Mouse (Mus musculus): Measurements from ENCODE around the gene Kptn. TPM values are rescaled to one million over a fixed set of nuclear protein-coding genes. Genes with fewer than 3 reads are reported as not detected.

Gene Kptn
- total and polyA plus RNA-seq, 3 experiments: 8.8 to 24.5 (median 18.7) TPM

GRCm38 (mm10) chr7:16128899-16129298, 9.2 kb downstream of the Kptn start:
- H3K4me3 ChIP-seq (ENCODE audit: low read depth, low read length): no peak overlapping the region
- DNase-seq (ENCODE audit: low spot score) (no peak), ATAC-seq (ENCODE audit: extremely low read depth, insufficient number of reproducible peaks, low FRiP score, poor library complexity, severe bottlenecking) (no peak)
- no peak for TF ChIP-seq POLR2AphosphoS5 (IDR thresholded peaks at IDR 0.05; ENCODE audit: insufficient replicate concordance, low read depth, low read length)
- no peak for TF ChIP-seq GATA2 (IDR thresholded peaks at IDR 0.05; ENCODE audit: borderline replicate concordance, low read depth, low read length)
- no peak for TF ChIP-seq GATA1 (IDR thresholded peaks at IDR 0.05; ENCODE audit: borderline replicate concordance, low read length)
- no peak for TF ChIP-seq CTCF (IDR thresholded peaks at IDR 0.05; ENCODE audit: low read depth, low read length)
- no peak for TF ChIP-seq TAL1 (conservative IDR thresholded peaks at IDR 0.05; ENCODE audit: low read depth, low read length)
- peaks cover 21% of the 10 kb centered on the region for H3K4me1 ChIP-seq (ENCODE audit: insufficient read depth, low read depth, low read length)
- H3K27me3 ChIP-seq (ENCODE audit: insufficient read depth, low read length): peaks cover 26% of the 10 kb centered on the region
- H3K9me3 ChIP-seq (replicated peaks): no peaks in the 10 kb centered on the region
- H3K36me3 ChIP-seq (replicated peaks): peaks cover 50% of the 10 kb centered on the region

GRCm38 (mm10) chr7:16129421-16129845, 9.7 kb downstream of the Kptn start, which contains the start of gene Slc8a2:
Gene Slc8a2, plus strand, starts transcription at chr7:16129826.
- ATAC-seq (ENCODE audit: extremely low read depth, insufficient number of reproducible peaks, low FRiP score, poor library complexity, severe bottlenecking): peak; percentile 22; the same call in 1 of the 2 replicates
- Histone ChIP-seq H3K9me3 (replicated peaks) (no peaks in the 10 kb centered on the region), H3K36me3 (replicated peaks) (peaks cover 45% of the 10 kb centered on the region), H3K4me3 (ENCODE audit: low read depth, low read length) (peak within 1 kb of the TSS; percentile 28; the same call in 1 of the 2 replicates), H3K4me1 (ENCODE audit: insufficient read depth, low read depth, low read length) (peaks cover 21% of the 10 kb centered on the region), H3K27me3 (ENCODE audit: insufficient read depth, low read length) (peaks cover 29% of the 10 kb centered on the region)
- TF ChIP-seq GATA1 (IDR thresholded peaks at IDR 0.05; ENCODE audit: borderline replicate concordance, low read length) (no peak), GATA2 (IDR thresholded peaks at IDR 0.05; ENCODE audit: borderline replicate concordance, low read depth, low read length) (no peak), TAL1 (conservative IDR thresholded peaks at IDR 0.05; ENCODE audit: low read depth, low read length) (no peak), POLR2AphosphoS5 (IDR thresholded peaks at IDR 0.05; ENCODE audit: insufficient replicate concordance, low read depth, low read length) (no peak), CTCF (IDR thresholded peaks at IDR 0.05; ENCODE audit: low read depth, low read length) (no peak)
- no peak for DNase-seq (ENCODE audit: low spot score)

GRCm38 (mm10) chr7:16129846-16130691, 10.4 kb downstream of the Kptn start:
- no peak for ATAC-seq (ENCODE audit: extremely low read depth, insufficient number of reproducible peaks, low FRiP score, poor library complexity, severe bottlenecking)
- Histone ChIP-seq H3K4me3 (ENCODE audit: low read depth, low read length) (peak overlapping the region; percentile 28; the same call in 1 of the 2 replicates), H3K27me3 (ENCODE audit: insufficient read depth, low read length) (peaks cover 29% of the 10 kb centered on the region), H3K4me1 (ENCODE audit: insufficient read depth, low read depth, low read length) (peaks cover 21% of the 10 kb centered on the region), H3K36me3 (replicated peaks) (peaks cover 38% of the 10 kb centered on the region), H3K9me3 (replicated peaks) (no peaks in the 10 kb centered on the region)
- no peak for DNase-seq (ENCODE audit: low spot score)
- TF ChIP-seq CTCF (IDR thresholded peaks at IDR 0.05; ENCODE audit: low read depth, low read length): no peak
- TF ChIP-seq GATA1 (IDR thresholded peaks at IDR 0.05; ENCODE audit: borderline replicate concordance, low read length): no peak
- no peak for TF ChIP-seq TAL1 (conservative IDR thresholded peaks at IDR 0.05; ENCODE audit: low read depth, low read length)
- no peak for TF ChIP-seq POLR2AphosphoS5 (IDR thresholded peaks at IDR 0.05; ENCODE audit: insufficient replicate concordance, low read depth, low read length)
- TF ChIP-seq GATA2 (IDR thresholded peaks at IDR 0.05; ENCODE audit: borderline replicate concordance, low read depth, low read length): no peak

GRCm38 (mm10) chr7:16130956-16131634, 11.4 kb downstream of the Kptn start:
- no peaks in the 10 kb centered on the region for H3K9me3 ChIP-seq (replicated peaks)
- ATAC-seq (ENCODE audit: extremely low read depth, insufficient number of reproducible peaks, low FRiP score, poor library complexity, severe bottlenecking) (no peak), DNase-seq (ENCODE audit: low spot score) (no peak)
- no peak for TF ChIP-seq GATA2 (IDR thresholded peaks at IDR 0.05; ENCODE audit: borderline replicate concordance, low read depth, low read length)
- no peak for TF ChIP-seq CTCF (IDR thresholded peaks at IDR 0.05; ENCODE audit: low read depth, low read length)
- TF ChIP-seq POLR2AphosphoS5 (IDR thresholded peaks at IDR 0.05; ENCODE audit: insufficient replicate concordance, low read depth, low read length): no peak
- TF ChIP-seq GATA1 (IDR thresholded peaks at IDR 0.05; ENCODE audit: borderline replicate concordance, low read length): no peak
- no peak for TF ChIP-seq TAL1 (conservative IDR thresholded peaks at IDR 0.05; ENCODE audit: low read depth, low read length)
- peaks cover 28% of the 10 kb centered on the region for H3K36me3 ChIP-seq (replicated peaks)
- peaks cover 21% of the 10 kb centered on the region for H3K4me1 ChIP-seq (ENCODE audit: insufficient read depth, low read depth, low read length)
- H3K4me3 ChIP-seq (ENCODE audit: low read depth, low read length): no peak overlapping the region
- peaks cover 29% of the 10 kb centered on the region for H3K27me3 ChIP-seq (ENCODE audit: insufficient read depth, low read length)

GRCm38 (mm10) chr7:16132161-16132581, 12.5 kb downstream of the Kptn start:
- TF ChIP-seq POLR2AphosphoS5 (IDR thresholded peaks at IDR 0.05; ENCODE audit: insufficient replicate concordance, low read depth, low read length) (no peak), CTCF (IDR thresholded peaks at IDR 0.05; ENCODE audit: low read depth, low read length) (no peak), TAL1 (conservative IDR thresholded peaks at IDR 0.05; ENCODE audit: low read depth, low read length) (no peak), GATA2 (IDR thresholded peaks at IDR 0.05; ENCODE audit: borderline replicate concordance, low read depth, low read length) (no peak), GATA1 (IDR thresholded peaks at IDR 0.05; ENCODE audit: borderline replicate concordance, low read length) (no peak)
- Histone ChIP-seq H3K4me1 (ENCODE audit: insufficient read depth, low read depth, low read length) (peaks cover 21% of the 10 kb centered on the region), H3K4me3 (ENCODE audit: low read depth, low read length) (no peak overlapping the region), H3K36me3 (replicated peaks) (peaks cover 19% of the 10 kb centered on the region), H3K9me3 (replicated peaks) (no peaks in the 10 kb centered on the region), H3K27me3 (ENCODE audit: insufficient read depth, low read length) (peaks cover 29% of the 10 kb centered on the region)
- ATAC-seq (ENCODE audit: extremely low read depth, insufficient number of reproducible peaks, low FRiP score, poor library complexity, severe bottlenecking): no peak
- no peak for DNase-seq (ENCODE audit: low spot score)

- Histone ChIP-seq H3K36me3 (replicated peaks) (peaks cover 11% of the 10 kb centered on the region), H3K4me1 (ENCODE audit: insufficient read depth, low read depth, low read length) (peaks cover 21% of the 10 kb centered on the region), H3K27me3 (ENCODE audit: insufficient read depth, low read length) (peaks cover 29% of the 10 kb centered on the region), H3K9me3 (replicated peaks) (no peaks in the 10 kb centered on the region), H3K4me3 (ENCODE audit: low read depth, low read length) (no peak overlapping the region)
- no peak for TF ChIP-seq CTCF (IDR thresholded peaks at IDR 0.05; ENCODE audit: low read depth, low read length)
- no peak for TF ChIP-seq TAL1 (conservative IDR thresholded peaks at IDR 0.05; ENCODE audit: low read depth, low read length)
- TF ChIP-seq GATA2 (IDR thresholded peaks at IDR 0.05; ENCODE audit: borderline replicate concordance, low read depth, low read length): no peak
- TF ChIP-seq GATA1 (IDR thresholded peaks at IDR 0.05; ENCODE audit: borderline replicate concordance, low read length): no peak
- TF ChIP-seq POLR2AphosphoS5 (IDR thresholded peaks at IDR 0.05; ENCODE audit: insufficient replicate concordance, low read depth, low read length): no peak
- no peak for DNase-seq (ENCODE audit: low spot score)
- ATAC-seq (ENCODE audit: extremely low read depth, insufficient number of reproducible peaks, low FRiP score, poor library complexity, severe bottlenecking): no peak
Observed at GRCm38 (mm10) chr7:16132926-16133325, 13.2 kb downstream of the Kptn start.
